Mouse (Mus musculus): ENCODE data around the gene BC024978.

- TF ChIP-seq EP300 (IDR thresholded peaks at IDR 0.05) = no peak
- no peak for TF ChIP-seq CTCF (IDR thresholded peaks at IDR 0.05)
Measured at GRCm38 (mm10) chr7:27227676-27228075, 32.1 kb downstream of the BC024978 start.

Data from lung, postnatal 0 days (tissue).